Mouse (Mus musculus): ENCODE measurements around the gene Arvcf.

DNA sequence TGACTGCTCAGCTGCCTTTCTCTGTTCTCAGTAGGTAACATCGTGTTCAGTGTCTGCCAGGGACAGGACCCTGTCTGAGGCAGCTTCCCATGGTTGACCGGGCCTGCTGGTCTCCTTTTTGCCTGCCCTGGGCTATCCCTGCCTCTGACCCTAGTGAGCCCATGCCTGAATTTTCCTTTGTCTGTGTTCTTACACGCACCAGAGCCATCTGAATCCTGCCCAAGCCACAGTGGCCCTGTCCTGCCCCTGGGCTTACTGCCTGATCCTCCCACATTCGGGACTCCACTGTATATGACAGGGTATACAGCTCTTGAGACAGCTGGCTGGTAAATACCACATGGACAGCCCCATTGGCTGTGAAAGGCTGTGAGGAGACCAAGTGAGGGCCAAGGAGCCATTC, 61.8 kb downstream of the Arvcf start:
- TF ChIP-seq CTCF (IDR thresholded peaks at IDR 0.05; ENCODE audit: low read depth, low read length) = no peak
- no peak for TF ChIP-seq TAL1 (conservative IDR thresholded peaks at IDR 0.05; ENCODE audit: low read depth, low read length)
- no peak for TF ChIP-seq GATA1 (IDR thresholded peaks at IDR 0.05; ENCODE audit: borderline replicate concordance, low read length)
